Mouse (Mus musculus) lung, embryonic 16.5 days (tissue): ENCODE measurements at regions not wholly inside any gene's neighbourhood (a gene's known extent, or its start where the extent isn't known, plus 50 kb on each side); places are given as distances from the start of the nearest gene placed in this dataset.

Experiments used
- ATAC-seq: fragments of 200-750 bp; cut with Nextera tagmentation; 2 replicates; pipeline ENCODE4 v1.8.0; 2017; ENCODE audit warnings: low read depth, mild to moderate bottlenecking, moderate library complexity
- H3K27ac ChIP-seq: fragments of 300-500 bp; sonication (generic); 2 replicates; pipeline ENCODE4 v1.5.1; 2014; ENCODE audit warnings: mild to moderate bottlenecking, control low read depth, low read length
- H3K27me3 ChIP-seq: fragments of 300-500 bp; sonication (generic); 2 replicates; pipeline ENCODE4 v1.6.1; 2014; ENCODE audit warnings: low read depth, low read length, mixed read lengths; ENCODE audit not compliant: control insufficient read depth, insufficient read depth
- H3K36me3 ChIP-seq: fragments of 300-500 bp; sonication (generic); 2 replicates; pipeline ENCODE4 v1.6.1; 2014; ENCODE audit warnings: low read length; ENCODE audit not compliant: control insufficient read depth, insufficient read depth
- H3K4me1 ChIP-seq: fragments of 300-500 bp; sonication (generic); replicated peaks from 2 replicates; pipeline ENCODE4 v1.6.1; 2014; ENCODE audit warnings: low read length, mixed read lengths; ENCODE audit not compliant: control insufficient read depth, insufficient read depth
- H3K4me2 ChIP-seq: fragments of 300-500 bp; sonication (generic); 2 replicates; pipeline ENCODE4 v1.6.1; 2014; ENCODE audit warnings: low read depth, low read length, control low read depth
- H3K4me3 ChIP-seq: fragments of 300-500 bp; sonication (generic); 2 replicates; pipeline ENCODE4 v1.5.1; 2014; ENCODE audit warnings: mild to moderate bottlenecking, low read length, control low read depth
- H3K9ac ChIP-seq: fragments of 300-500 bp; sonication (generic); 2 replicates; pipeline ENCODE4 v1.6.1; 2014; ENCODE audit warnings: low read length, control low read depth
- H3K9me3 ChIP-seq: fragments of 300-500 bp; sonication (generic); 2 replicates; pipeline ENCODE4 v1.6.1; 2016; ENCODE audit warnings: low read length; ENCODE audit not compliant: control insufficient read depth
- whole genome bisulfite sequencing: fragments of 180-500 bp; shearing (Covaris S2); extraction: QIAGEN DNeasy Blood & Tissue Kit; methylation state at CpG from one replicate; pipeline ENCODE4 v1.1.7; 2014; 5-methylcytosine and 5-hydroxymethylcytosine counted together

GRCm38 (mm10) chr16:64391440-64392197, 210.6 kb downstream of the Csnka2ip start:
- Histone ChIP-seq H3K36me3 (no peaks in the 10 kb centered on the region), H3K4me1 (no peaks in the 10 kb centered on the region), H3K27me3 (no peaks in the 10 kb centered on the region), H3K27ac (no peak overlapping the region), H3K4me2 (no peak overlapping the region), H3K9me3 (no peaks in the 10 kb centered on the region), H3K4me3 (no peak overlapping the region), H3K9ac (no peak overlapping the region)
- no peak for ATAC-seq
- 70% methylated on average over 8 of the region's 8 CpGs for WGBS

- Histone ChIP-seq H3K36me3 (no peaks in the 10 kb centered on the region), H3K4me1 (no peaks in the 10 kb centered on the region), H3K27ac (no peak overlapping the region), H3K9me3 (no peaks in the 10 kb centered on the region), H3K9ac (no peak overlapping the region), H3K27me3 (no peaks in the 10 kb centered on the region), H3K4me2 (no peak overlapping the region), H3K4me3 (no peak overlapping the region)
- ATAC-seq, result no peak
- WGBS, result 56% methylated on average over 13 of the region's 13 CpGs
Observed at GRCm38 (mm10) chr16:64368608-64369399, 233.4 kb downstream of the Csnka2ip start.

- no peak for ATAC-seq
- no peak overlapping the region for H3K9ac ChIP-seq
- no peak overlapping the region for H3K4me3 ChIP-seq
- 55% methylated on average over 10 of the region's 10 CpGs for WGBS
- no peak overlapping the region for H3K27ac ChIP-seq
- H3K9me3 ChIP-seq, result no peaks in the 10 kb centered on the region
- H3K27me3 ChIP-seq, result no peaks in the 10 kb centered on the region
- H3K36me3 ChIP-seq, result no peaks in the 10 kb centered on the region
- H3K4me2 ChIP-seq, result no peak overlapping the region
- H3K4me1 ChIP-seq, result no peaks in the 10 kb centered on the region
Observed at GRCm38 (mm10) chr16:64347940-64348339, 254.3 kb downstream of the Csnka2ip start.

- Histone ChIP-seq H3K4me3 (no peak overlapping the region), H3K4me2 (no peak overlapping the region), H3K27me3 (no peaks in the 10 kb centered on the region), H3K9ac (no peak overlapping the region), H3K4me1 (no peaks in the 10 kb centered on the region), H3K27ac (no peak overlapping the region), H3K9me3 (no peaks in the 10 kb centered on the region), H3K36me3 (no peaks in the 10 kb centered on the region)
- WGBS, result 82% methylated on average over 1 of the region's 1 CpGs
- no peak for ATAC-seq
Observed at GRCm38 (mm10) chr16:64332887-64333455, 269.2 kb downstream of the Csnka2ip start.

GRCm38 (mm10) chr16:64332195-64332886, 269.9 kb downstream of the Csnka2ip start:
- Histone ChIP-seq H3K4me2 (no peak overlapping the region), H3K9ac (no peak overlapping the region), H3K36me3 (no peaks in the 10 kb centered on the region), H3K27ac (no peak overlapping the region), H3K4me1 (no peaks in the 10 kb centered on the region), H3K9me3 (no peaks in the 10 kb centered on the region), H3K27me3 (no peaks in the 10 kb centered on the region), H3K4me3 (no peak overlapping the region)
- ATAC-seq, result no peak
- WGBS, result 80% methylated on average over 8 of the region's 8 CpGs

GRCm38 (mm10) chr16:64329264-64330060, 272.7 kb downstream of the Csnka2ip start:
- Histone ChIP-seq H3K4me1 (no peaks in the 10 kb centered on the region), H3K4me2 (no peak overlapping the region)

GRCm38 (mm10) chr16:64318796-64319493, 283.3 kb downstream of the Csnka2ip start:
- no peaks in the 10 kb centered on the region for H3K36me3 ChIP-seq
- H3K4me2 ChIP-seq, result no peak overlapping the region
- H3K27me3 ChIP-seq, result no peaks in the 10 kb centered on the region
- WGBS, result 50% methylated on average over 4 of the region's 4 CpGs
- no peak for ATAC-seq
- H3K27ac ChIP-seq, result no peak overlapping the region
- H3K4me1 ChIP-seq, result no peaks in the 10 kb centered on the region
- no peak overlapping the region for H3K9ac ChIP-seq
- H3K4me3 ChIP-seq, result no peak overlapping the region
- H3K9me3 ChIP-seq, result no peaks in the 10 kb centered on the region

More at GRCm38 (mm10) chr16:64329264-64330060, 272.7 kb downstream of the Csnka2ip start:
- 76% methylated on average over 11 of the region's 11 CpGs for WGBS
- H3K9me3 ChIP-seq, result no peaks in the 10 kb centered on the region
- H3K27me3 ChIP-seq, result no peaks in the 10 kb centered on the region
- no peak for ATAC-seq
- H3K36me3 ChIP-seq, result no peaks in the 10 kb centered on the region
- H3K9ac ChIP-seq, result no peak overlapping the region
- no peak overlapping the region for H3K27ac ChIP-seq
- no peak overlapping the region for H3K4me3 ChIP-seq

- Histone ChIP-seq H3K4me2 (no peak overlapping the region), H3K36me3 (no peaks in the 10 kb centered on the region), H3K4me1 (no peaks in the 10 kb centered on the region), H3K4me3 (no peak overlapping the region), H3K9ac (no peak overlapping the region), H3K27me3 (no peaks in the 10 kb centered on the region), H3K27ac (no peak overlapping the region), H3K9me3 (no peaks in the 10 kb centered on the region)
- ATAC-seq, result no peak
- 72% methylated on average over 1 of the region's 1 CpGs for WGBS
Observed at GRCm38 (mm10) chr16:64316831-64317230, 285.4 kb downstream of the Csnka2ip start.
